Mouse (Mus musculus) cortical plate, adult 2 months (tissue): ENCODE measurements around the gene Agtpbp1. TPM values are rescaled to one million over a fixed set of nuclear protein-coding genes. Genes with fewer than 3 reads are reported as not detected.

Experiments used
- H3K27ac ChIP-seq: fragments of 200-500 bp; 2 replicates; pipeline ENCODE4 v1.5.1; 2012; ENCODE audit warnings: low read length, control low read depth, inconsistent platforms; ENCODE audit not compliant: insufficient read depth
- H3K4me1 ChIP-seq: fragments of 200-500 bp; 2 replicates; pipeline ENCODE4 v1.6.1; 2011; ENCODE audit warnings: low read length; ENCODE audit not compliant: control insufficient read depth, insufficient read depth
- H3K4me3 ChIP-seq: fragments of 200-500 bp; 2 replicates; pipeline ENCODE4 v1.5.1; 2011; ENCODE audit warnings: mild to moderate bottlenecking, low read length, control low read depth; ENCODE audit not compliant: insufficient read depth
- CTCF ChIP-seq: fragments of 200-500 bp; IDR thresholded peaks from 2 replicates; pipeline ENCODE4 v1.5.1; 2011; ENCODE audit warnings: mild to moderate bottlenecking, control low read depth, low read length; ENCODE audit not compliant: insufficient read depth; ENCODE audit errors: extremely low read depth
- POLR2A ChIP-seq: fragments of 200-500 bp; IDR thresholded peaks from 2 replicates; pipeline ENCODE4 v1.6.1; 2011; ENCODE audit warnings: mild to moderate bottlenecking, low read length, control low read depth; ENCODE audit not compliant: insufficient read depth; ENCODE audit errors: extremely low read depth
- polyA plus RNA-seq: library from polyadenylated mRNA; depleted of rRNA; stranded (reverse); fragments of >200 nt; gene quantifications from 2 replicates; pipeline ENCODE4 v1.2.3, GENCODE M21; 2012

Agtpbp1 gene
- polyA plus RNA-seq, 1 experiment, result 106 TPM

DNA sequence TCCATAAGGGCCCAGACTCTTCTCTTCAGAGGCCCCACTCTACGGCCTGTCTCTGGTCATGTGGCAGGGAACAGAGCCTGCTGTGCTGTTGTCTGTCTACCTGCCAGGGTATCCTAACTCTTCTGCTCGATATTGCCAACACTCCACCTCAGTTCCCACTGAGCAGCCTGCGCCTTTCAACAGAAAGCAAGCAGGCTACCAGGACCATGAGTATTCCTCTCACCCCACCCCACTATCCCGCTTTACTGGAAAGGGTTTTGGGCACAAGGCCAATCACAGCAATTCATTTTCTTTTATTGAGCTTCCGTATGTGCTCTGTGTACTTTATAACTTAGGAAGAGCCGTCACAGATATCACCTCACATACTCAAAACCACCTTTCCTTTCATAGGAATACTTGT is 131.4 kb downstream of the Agtpbp1 start:
- Histone ChIP-seq H3K4me3 (no peak overlapping the region), H3K4me1 (no peaks in the 10 kb centered on the region), H3K27ac (no peak overlapping the region)
- TF ChIP-seq POLR2A (no peak), CTCF (no peak)

DNA sequence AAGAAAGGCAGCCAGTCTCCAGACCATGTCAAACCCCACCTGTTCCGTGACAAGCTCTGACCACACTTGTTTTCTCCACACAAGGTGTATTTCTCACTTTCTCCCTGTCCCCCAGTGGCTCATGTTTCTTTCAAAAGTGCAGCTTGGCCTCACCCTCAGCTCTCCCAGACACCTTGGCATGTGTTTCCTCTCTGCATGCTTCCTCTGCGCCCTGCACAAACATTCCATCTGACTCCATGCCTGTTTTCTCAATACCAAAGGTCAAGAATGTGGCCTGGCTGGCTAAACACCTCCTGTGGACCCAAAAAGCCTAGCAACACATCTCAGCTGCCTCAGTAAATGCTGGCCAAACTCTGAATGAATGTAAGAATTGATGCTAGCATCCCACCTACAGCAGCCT is 132.0 kb downstream of the Agtpbp1 start:
- no peak for TF ChIP-seq CTCF
- TF ChIP-seq POLR2A, result no peak

DNA sequence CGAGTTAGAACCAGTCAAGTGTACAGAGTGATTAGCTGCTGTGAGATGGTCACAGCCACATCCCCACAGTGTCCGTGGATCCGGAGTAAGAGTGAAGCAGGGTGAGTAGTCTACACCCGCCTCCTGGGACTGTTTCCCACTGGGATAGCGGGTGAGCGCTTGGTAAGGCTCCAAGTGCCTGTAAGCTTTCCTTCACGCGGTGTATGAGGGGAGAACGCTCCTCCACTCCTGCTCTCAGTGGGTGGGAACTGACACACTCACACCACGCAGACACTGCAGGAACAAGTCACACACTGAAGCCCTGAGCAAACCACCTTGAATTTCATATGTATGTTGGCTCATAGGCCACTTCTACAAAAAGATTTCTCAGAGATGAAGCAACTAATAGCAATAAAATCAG is 134.2 kb downstream of the Agtpbp1 start:
- H3K4me1 ChIP-seq, result no peaks in the 10 kb centered on the region
- no peak for TF ChIP-seq CTCF
- no peak for TF ChIP-seq POLR2A
- no peak overlapping the region for H3K27ac ChIP-seq

More for the DNA sequence above, 132.0 kb downstream of the Agtpbp1 start:
- Histone ChIP-seq H3K4me1 (no peaks in the 10 kb centered on the region), H3K27ac (no peak overlapping the region), H3K4me3 (no peak overlapping the region)

DNA sequence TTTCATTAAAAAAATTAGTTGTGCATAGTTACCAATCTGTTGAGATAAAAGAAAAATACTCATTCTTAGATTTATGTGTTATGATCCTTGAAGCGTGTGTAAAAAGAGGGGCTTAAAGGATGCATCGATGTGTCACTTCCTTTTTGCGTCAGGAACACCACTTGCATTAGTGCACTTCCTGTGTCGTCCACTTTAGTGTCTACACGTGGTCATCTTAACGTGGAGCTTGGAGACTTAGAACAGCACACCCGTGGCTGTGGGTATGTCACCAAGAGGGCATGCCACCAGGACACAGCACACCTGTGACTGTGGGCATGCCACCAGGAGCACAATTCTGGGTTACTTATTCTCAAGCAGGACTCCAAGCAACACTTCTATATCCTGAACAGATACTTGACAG is 137.9 kb downstream of the Agtpbp1 start:
- H3K27ac ChIP-seq, result no peak overlapping the region
- TF ChIP-seq CTCF (no peak), POLR2A (no peak)
- no peak overlapping the region for H3K4me3 ChIP-seq
- H3K4me1 ChIP-seq, result no peaks in the 10 kb centered on the region

More for the DNA sequence above, 134.2 kb downstream of the Agtpbp1 start:
- no peak overlapping the region for H3K4me3 ChIP-seq

DNA sequence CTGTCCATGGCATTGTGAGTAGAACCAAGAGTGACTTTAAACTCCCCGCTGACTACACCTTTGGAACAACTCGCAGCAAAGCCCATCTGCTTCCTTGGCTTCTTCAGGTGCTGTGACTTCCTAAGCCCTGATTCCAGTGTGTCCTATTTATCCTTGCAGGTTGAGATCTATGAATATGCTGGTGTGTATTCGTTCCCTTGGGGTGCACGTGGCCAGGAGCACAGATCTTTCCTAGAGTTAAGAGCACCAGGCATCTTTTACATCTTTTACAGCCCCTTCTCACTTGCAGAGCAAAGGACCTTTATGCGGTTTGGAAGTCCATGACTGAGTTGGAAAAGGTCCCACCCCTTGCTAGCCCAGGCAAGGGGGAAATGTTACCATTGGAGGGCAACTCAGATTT is 139.8 kb downstream of the Agtpbp1 start:
- TF ChIP-seq POLR2A (no peak), CTCF (no peak)
- no peak overlapping the region for H3K27ac ChIP-seq
- H3K4me1 ChIP-seq, result no peaks in the 10 kb centered on the region

DNA sequence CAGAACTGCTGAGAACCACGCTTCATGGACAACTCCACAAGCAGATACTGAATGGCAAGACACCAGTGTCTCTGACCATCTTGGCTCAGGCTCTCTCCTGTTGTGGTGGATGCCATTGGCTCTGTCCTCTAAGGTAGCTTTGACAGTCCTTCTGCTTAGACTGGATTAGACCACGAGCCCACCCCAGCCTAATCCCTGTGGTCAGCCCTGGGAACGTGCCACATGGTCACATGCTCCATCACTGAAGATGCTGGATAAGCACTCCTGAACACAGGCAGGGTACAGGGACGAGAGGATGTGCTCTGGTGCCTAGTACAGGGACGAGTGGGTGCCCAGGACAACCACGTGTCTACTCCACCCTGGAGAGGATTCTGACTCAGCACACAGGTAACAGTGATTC is 140.7 kb downstream of the Agtpbp1 start:
- TF ChIP-seq CTCF, result no peak
- Histone ChIP-seq H3K27ac (no peak overlapping the region), H3K4me1 (no peaks in the 10 kb centered on the region), H3K4me3 (no peak overlapping the region)

More for the DNA sequence above, 139.8 kb downstream of the Agtpbp1 start:
- H3K4me3 ChIP-seq, result no peak overlapping the region

DNA sequence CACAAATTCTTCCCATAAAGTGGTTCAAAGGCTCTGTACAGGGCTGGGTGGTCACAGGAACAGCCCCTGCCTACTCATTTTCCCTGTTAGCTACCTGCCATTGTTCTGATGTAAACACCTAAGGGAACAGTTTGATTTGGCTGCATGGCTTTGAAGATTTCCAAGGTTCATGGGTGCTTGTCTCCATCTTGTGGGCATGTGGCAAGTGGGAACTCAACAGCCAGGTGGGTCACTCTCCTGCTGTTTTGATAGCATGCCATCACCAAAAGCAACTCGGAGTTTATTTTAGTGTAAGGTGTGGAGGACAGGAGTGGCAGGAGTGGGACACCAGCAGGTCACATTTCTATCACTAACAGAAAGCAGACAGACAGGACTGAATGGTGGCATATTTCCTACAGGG is 145.3 kb downstream of the Agtpbp1 start:
- TF ChIP-seq POLR2A (no peak), CTCF (peak; percentile 39)
- Histone ChIP-seq H3K4me1 (no peaks in the 10 kb centered on the region), H3K27ac (no peak overlapping the region), H3K4me3 (no peak overlapping the region)

DNA sequence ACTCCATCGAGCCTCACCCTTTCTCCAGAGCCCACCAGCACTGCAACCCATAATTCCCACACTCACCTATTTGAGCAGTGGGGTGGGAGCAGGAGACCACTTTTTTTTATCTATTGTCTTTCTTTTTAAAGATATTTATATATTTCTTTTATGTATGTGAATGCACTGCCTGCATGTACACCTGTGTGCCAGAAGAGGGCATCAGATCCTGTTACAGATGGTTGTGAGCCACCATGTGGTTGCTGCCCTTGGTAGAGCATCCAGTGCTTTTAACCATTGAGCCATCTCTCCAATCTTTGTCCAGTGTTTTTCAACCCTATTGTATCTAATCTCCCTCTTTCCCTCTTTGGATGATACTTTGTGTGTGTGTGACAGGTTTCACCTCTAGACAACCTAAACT is 150.5 kb downstream of the Agtpbp1 start:
- H3K27ac ChIP-seq, result no peak overlapping the region
- no peak overlapping the region for H3K4me3 ChIP-seq
- peaks cover 1% of the 10 kb centered on the region; the same call in 1 of the 2 replicates for H3K4me1 ChIP-seq
- TF ChIP-seq CTCF, result no peak

DNA sequence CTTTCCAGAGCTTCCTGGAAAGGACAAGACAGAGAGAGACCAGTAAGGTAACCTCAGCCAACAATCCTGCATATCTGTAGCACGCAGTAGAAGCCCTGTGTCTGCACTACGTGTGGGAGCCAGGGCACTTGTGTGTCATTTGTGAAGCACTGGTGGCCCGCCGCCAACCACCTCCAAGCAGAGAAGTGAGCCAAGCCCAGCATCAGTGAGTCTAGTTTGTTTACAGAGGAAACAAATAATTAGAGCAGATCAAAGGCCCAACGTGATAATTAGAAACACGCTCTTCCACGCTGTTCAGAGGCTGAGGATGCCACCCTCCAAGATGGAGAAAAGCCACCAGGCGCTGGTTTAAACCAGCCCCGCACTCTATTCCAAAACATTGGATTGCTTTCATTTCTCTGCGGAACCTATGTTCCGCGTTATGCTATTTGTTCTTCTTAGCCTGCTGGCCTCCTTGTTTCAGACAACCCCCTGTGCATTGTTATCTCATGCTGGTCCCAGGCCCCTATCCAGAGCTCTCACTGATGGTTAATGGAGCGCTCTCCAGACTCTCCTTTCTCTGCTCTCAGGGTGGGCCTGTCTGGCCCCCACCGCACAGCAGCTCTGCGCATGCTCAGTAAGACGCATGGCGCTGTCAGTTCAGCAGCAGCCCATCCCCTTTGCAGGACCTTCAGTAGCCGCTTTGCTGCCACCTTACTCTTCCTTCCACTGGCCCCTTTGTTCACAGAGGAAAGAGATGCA is 153.7 kb downstream of the Agtpbp1 start:
- Histone ChIP-seq H3K4me1 (peaks cover 1% of the 10 kb centered on the region; the same call in 1 of the 2 replicates), H3K4me3 (no peak overlapping the region), H3K27ac (no peak overlapping the region)
- TF ChIP-seq POLR2A (0 out of 2 replicates have a peak, but pooled peaks have one; percentile 27), CTCF (no peak)

DNA sequence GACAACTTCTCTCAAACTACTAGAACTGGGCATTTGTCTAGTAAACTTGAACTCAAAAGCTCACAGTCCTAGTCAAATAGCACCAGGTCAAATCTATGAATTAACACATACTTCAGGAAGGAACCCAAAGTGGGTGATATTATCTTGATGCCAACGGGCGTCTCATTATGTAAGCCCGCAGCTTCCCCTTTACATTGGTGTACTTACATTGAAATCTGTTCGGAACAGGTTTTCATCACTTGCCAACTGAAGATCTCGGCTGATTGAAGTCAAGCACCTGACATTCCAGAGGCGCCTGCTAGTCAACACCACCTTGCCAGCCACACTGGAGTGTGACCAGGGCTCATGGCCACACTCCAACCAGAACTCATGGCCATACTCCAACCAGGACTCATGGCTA is 155.7 kb downstream of the Agtpbp1 start:
- Histone ChIP-seq H3K27ac (no peak overlapping the region), H3K4me1 (peaks cover 1% of the 10 kb centered on the region; the same call in 1 of the 2 replicates), H3K4me3 (no peak overlapping the region)
- TF ChIP-seq POLR2A (no peak), CTCF (no peak)
